Mouse (Mus musculus) myocyte (in vitro differentiated cells): ENCODE measurements at regions not wholly inside any gene's neighbourhood (a gene's known extent, or its start where the extent isn't known, plus 50 kb on each side); places are given as distances from the start of the nearest gene placed in this dataset.

ENCODE experiments used
- CEBPB ChIP-seq: IDR thresholded peaks from 2 replicates; pipeline ENCODE4 v1.6.1; 2011; ENCODE audit warnings: mild to moderate bottlenecking, moderate library complexity; ENCODE audit not compliant: poor library complexity, insufficient read depth, severe bottlenecking
- E2F4 ChIP-seq: IDR thresholded peaks from one replicate; pipeline ENCODE4 v1.6.1; 2011; ENCODE audit warnings: mild to moderate bottlenecking, control low read depth, moderate library complexity; ENCODE audit not compliant: insufficient read depth
- MAX ChIP-seq: IDR thresholded peaks from one replicate; pipeline ENCODE4 v1.6.1; 2011; ENCODE audit warnings: low read depth, mild to moderate bottlenecking, control low read depth
- MYOD1 ChIP-seq, 3 experiments: IDR thresholded peaks; one replicate each; pipeline ENCODE4 v1.6.1; 2011; ENCODE audit warnings: control low read depth in 2 of 3, low read depth in 2 of 3, mild to moderate bottlenecking in 2 of 3, moderate library complexity in 1 of 3; ENCODE audit not compliant: insufficient read length in 2 of 3, control insufficient read depth in 1 of 3
- MYOG ChIP-seq, 3 experiments: IDR thresholded peaks; one replicate each; pipeline ENCODE4 v1.6.1; 2011; ENCODE audit warnings: control low read depth in 2 of 3, low read depth in 2 of 3, mild to moderate bottlenecking in 2 of 3; ENCODE audit not compliant: insufficient read length in 2 of 3, control insufficient read depth in 1 of 3, insufficient read depth in 1 of 3
- POLR2A ChIP-seq: IDR thresholded peaks from one replicate; pipeline ENCODE4 v1.6.1; 2011; ENCODE audit warnings: low read depth, mild to moderate bottlenecking, control low read depth, moderate library complexity; ENCODE audit not compliant: insufficient read length
- POLR2AphosphoS2 ChIP-seq: IDR thresholded peaks from one replicate; pipeline ENCODE4 v1.6.1; 2011; ENCODE audit warnings: low read depth, control low read depth; ENCODE audit not compliant: insufficient read length
- REST ChIP-seq: IDR thresholded peaks from one replicate; pipeline ENCODE4 v1.6.1; 2011; ENCODE audit warnings: mild to moderate bottlenecking, control low read depth, moderate library complexity; ENCODE audit not compliant: insufficient read depth, insufficient read length
- SRF ChIP-seq: IDR thresholded peaks from one replicate; pipeline ENCODE4 v1.6.1; 2011; ENCODE audit warnings: low read depth; ENCODE audit not compliant: control insufficient read depth, insufficient read length
- TCF12 ChIP-seq: IDR thresholded peaks from one replicate; pipeline ENCODE4 v1.6.1; 2011; ENCODE audit warnings: mild to moderate bottlenecking, control low read depth; ENCODE audit not compliant: poor library complexity, insufficient read depth, severe bottlenecking
- TCF3 ChIP-seq: IDR thresholded peaks from one replicate; pipeline ENCODE4 v1.6.1; 2011; ENCODE audit warnings: low read depth, control low read depth; ENCODE audit not compliant: insufficient read length
- USF1 ChIP-seq: IDR thresholded peaks from one replicate; pipeline ENCODE4 v1.6.1; 2011; ENCODE audit warnings: low read depth, mild to moderate bottlenecking, control low read depth, moderate library complexity

DNA sequence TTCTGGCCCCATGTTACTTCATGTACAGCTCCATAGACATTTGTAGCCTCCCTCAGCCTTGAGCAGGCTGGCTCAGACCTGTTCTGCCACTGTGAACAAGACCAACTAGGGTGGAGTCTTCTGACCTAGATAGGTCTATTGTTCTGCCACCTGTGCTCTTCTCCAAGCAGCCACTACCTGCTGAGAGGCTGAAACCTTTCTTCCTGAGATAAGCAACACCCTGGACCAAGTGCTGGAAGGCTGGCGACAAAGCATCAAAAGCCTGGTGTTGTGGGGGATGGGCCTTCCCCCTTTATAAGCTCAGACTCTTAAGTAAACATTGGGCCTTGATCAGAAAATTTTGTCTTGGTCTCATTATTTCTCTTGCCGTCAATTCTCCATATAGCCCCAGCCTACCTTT, 132.8 kb downstream of the Glrx3 start:
- TF ChIP-seq POLR2A (no peak), TCF3 (no peak), POLR2AphosphoS2 (no peak), E2F4 (no peak), USF1 (no peak), CEBPB (no peak), MAX (no peak), TCF12 (no peak), MYOG (IDR thresholded peaks at IDR 0.05; ENCODE audit: control insufficient read depth in 1 of 3, insufficient read depth in 1 of 3, insufficient read length in 2 of 3, low read depth in 2 of 3) (no peak), REST (no peak), SRF (no peak), MYOD1 (IDR thresholded peaks at IDR 0.05; ENCODE audit: control insufficient read depth in 1 of 3, insufficient read length in 2 of 3, low read depth in 2 of 3) (no peak)
